Mouse (Mus musculus): ENCODE measurements around the gene Krba1. TPM values are rescaled to one million over a fixed set of nuclear protein-coding genes. Genes with fewer than 3 reads are reported as not detected.
A peak's percentile ranks its signal among the peaks of the same experiment; 100 is the strongest.

The Krba1 gene
- polyA plus RNA-seq (2014; fragmentation: Nextera tagmentation; extraction: Ambion mirVana), result 14.4 and 16.5 TPM in 2 replicates

- peak within 1 kb of the TSS; percentile 56 to 85 for H3K27ac ChIP-seq (replicated peaks in 1 of 2; ENCODE audit: control insufficient read depth in 1 of 2, insufficient read depth in 1 of 2, low read depth in 2 of 2, low read length in 2 of 2)
- H3K36me3 ChIP-seq (ENCODE audit: control insufficient read depth, insufficient read depth, low read length), result 0 out of 2 replicates have a peak, but pooled peaks cover 3% of the 10 kb centered on the region
- peak within 1 kb of the TSS; percentile 77 for H3K4me2 ChIP-seq (ENCODE audit: low read length)
- no peaks in the 10 kb centered on the region for H3K9me3 ChIP-seq (ENCODE audit: control insufficient read depth, low read length)
- peak; percentile 86 for ATAC-seq (ENCODE audit: insufficient number of reproducible peaks, insufficient read depth, low FRiP score, low read depth)
- H3K4me1 ChIP-seq (ENCODE audit: control insufficient read depth in 2 of 2, insufficient read depth in 2 of 2, low read length in 2 of 2), result peaks cover 11 to 37% of the 10 kb centered on the region in 2 experiments
- no peaks in the 10 kb centered on the region for H3K27me3 ChIP-seq (ENCODE audit: control insufficient read depth, insufficient read depth, low read length)
- peak within 1 kb of the TSS; percentile 88 for H3K9ac ChIP-seq (ENCODE audit: low read length)
- peak within 1 kb of the TSS; percentile 74 to 87 for H3K4me3 ChIP-seq (ENCODE audit: control insufficient read depth in 1 of 2, insufficient read depth in 1 of 2, low read depth in 1 of 2, low read length in 2 of 2)
- 1% methylated on average over 64 of the region's 65 CpGs for WGBS
Observed at GRCm38 (mm10) chr6:48395105-48396007, at the start of gene Krba1. Gene Krba1 (plus strand): TSS chr6:48395586.

DNA sequence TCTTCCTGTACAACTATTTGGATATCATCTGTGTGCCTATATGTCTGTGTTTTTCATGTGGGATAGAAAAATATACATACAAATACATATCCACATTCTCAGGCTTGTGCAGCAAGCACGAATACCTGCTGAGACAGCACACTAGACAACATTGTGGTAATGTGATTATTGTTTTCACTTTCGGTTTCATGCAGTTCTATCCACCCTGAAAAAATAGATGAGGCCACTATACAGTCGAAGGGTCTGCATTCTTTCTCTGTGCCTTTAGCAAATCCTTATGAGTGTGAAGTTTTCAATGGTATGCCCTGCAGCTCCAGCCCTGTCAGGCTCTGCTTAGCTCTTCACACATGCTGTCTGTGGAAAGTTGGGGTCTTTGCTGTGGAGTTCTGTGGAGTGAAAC is 36.5 kb upstream of the Krba1 start:
- no peaks in the 10 kb centered on the region for H3K36me3 ChIP-seq (ENCODE audit: control insufficient read depth, insufficient read depth, low read length)
- no peak overlapping the region for H3K27ac ChIP-seq (replicated peaks in 1 of 2; ENCODE audit: control insufficient read depth in 1 of 2, insufficient read depth in 1 of 2, low read depth in 2 of 2, low read length in 2 of 2)
- no peak overlapping the region for H3K4me3 ChIP-seq (ENCODE audit: control insufficient read depth in 1 of 2, insufficient read depth in 1 of 2, low read depth in 1 of 2, low read length in 2 of 2)
- H3K4me2 ChIP-seq (ENCODE audit: low read length), result no peak overlapping the region
- H3K4me1 ChIP-seq (ENCODE audit: control insufficient read depth in 2 of 2, insufficient read depth in 2 of 2, low read length in 2 of 2), result no peaks in the 10 kb centered on the region
- ATAC-seq (ENCODE audit: insufficient number of reproducible peaks, insufficient read depth, low FRiP score, low read depth), result no peak
- no peaks in the 10 kb centered on the region for H3K9me3 ChIP-seq (ENCODE audit: control insufficient read depth, low read length)
- no peaks in the 10 kb centered on the region for H3K27me3 ChIP-seq (ENCODE audit: control insufficient read depth, insufficient read depth, low read length)
- WGBS, result 66% methylated on average over 3 of the region's 3 CpGs
- H3K9ac ChIP-seq (ENCODE audit: low read length), result no peak overlapping the region

DNA sequence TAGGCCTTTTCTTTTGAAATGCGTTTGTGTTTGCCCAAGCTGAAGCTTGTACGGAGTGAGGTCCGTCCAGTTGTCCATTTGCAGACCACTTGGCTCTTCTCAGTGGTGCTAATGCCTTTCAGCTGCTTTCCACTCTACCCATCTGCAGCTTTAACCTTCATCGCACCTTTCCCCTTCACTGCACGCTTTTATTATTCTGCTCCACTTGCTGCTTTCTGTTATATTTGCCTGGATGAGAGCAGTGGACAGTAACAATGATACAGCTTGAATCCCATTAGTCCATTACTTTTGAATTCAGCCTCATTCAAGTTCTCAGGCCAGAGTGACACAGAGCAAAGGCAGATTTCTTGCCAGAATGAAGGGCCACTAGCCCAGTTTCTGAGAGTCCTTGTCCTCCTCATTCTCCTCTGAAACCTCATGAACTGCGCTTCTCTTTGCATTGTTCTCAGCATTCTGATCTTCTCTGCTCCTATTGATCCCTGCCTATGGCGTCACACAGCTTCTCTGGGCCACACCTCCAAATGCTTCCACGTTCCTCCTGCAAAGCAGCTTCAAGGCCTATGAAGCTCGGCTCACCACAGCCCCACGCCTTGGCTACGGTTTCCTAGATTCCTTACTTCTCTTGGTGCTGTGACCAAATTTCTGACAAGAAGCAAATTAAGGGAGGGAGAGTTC is 28.9 kb upstream of the Krba1 start:
- no peaks in the 10 kb centered on the region for H3K4me1 ChIP-seq (ENCODE audit: control insufficient read depth in 2 of 2, insufficient read depth in 2 of 2, low read length in 2 of 2)
- no peak overlapping the region for H3K27ac ChIP-seq (replicated peaks in 1 of 2; ENCODE audit: control insufficient read depth in 1 of 2, insufficient read depth in 1 of 2, low read depth in 2 of 2, low read length in 2 of 2)
- H3K9ac ChIP-seq (ENCODE audit: low read length), result no peak overlapping the region
- H3K36me3 ChIP-seq (ENCODE audit: control insufficient read depth, insufficient read depth, low read length), result no peaks in the 10 kb centered on the region
- H3K4me3 ChIP-seq (ENCODE audit: control insufficient read depth in 1 of 2, insufficient read depth in 1 of 2, low read depth in 1 of 2, low read length in 2 of 2), result no peak overlapping the region
- no peaks in the 10 kb centered on the region for H3K27me3 ChIP-seq (ENCODE audit: control insufficient read depth, insufficient read depth, low read length)
- ATAC-seq (ENCODE audit: insufficient number of reproducible peaks, insufficient read depth, low FRiP score, low read depth), result no peak
- WGBS, result 69% methylated on average over 11 of the region's 11 CpGs
- H3K9me3 ChIP-seq (ENCODE audit: control insufficient read depth, low read length), result no peaks in the 10 kb centered on the region
- no peak overlapping the region for H3K4me2 ChIP-seq (ENCODE audit: low read length)

DNA sequence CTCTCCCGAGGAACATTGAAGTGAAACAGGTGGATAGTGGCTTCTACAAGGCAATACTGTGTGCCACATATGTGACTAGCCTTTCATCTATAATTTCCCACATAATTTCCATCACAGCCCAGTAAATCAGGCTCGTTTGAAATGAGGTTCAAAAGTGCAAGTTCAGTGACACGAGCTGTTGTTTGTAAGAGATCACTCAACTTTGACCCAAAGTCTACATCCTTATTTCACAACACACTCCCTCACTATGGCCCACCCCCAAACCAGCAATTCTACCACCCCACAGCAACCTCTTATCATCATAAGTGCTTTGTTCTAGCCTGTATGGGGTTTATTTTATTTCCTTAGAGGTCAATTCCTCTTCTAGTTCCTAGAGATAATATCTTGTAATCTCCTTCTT is 7.2 kb upstream of the Krba1 start:
- H3K9me3 ChIP-seq (ENCODE audit: control insufficient read depth, low read length), result 0 out of 2 replicates have a peak, but pooled peaks cover 7% of the 10 kb centered on the region
- H3K4me3 ChIP-seq (ENCODE audit: control insufficient read depth in 1 of 2, insufficient read depth in 1 of 2, low read depth in 1 of 2, low read length in 2 of 2), result no peak overlapping the region
- no peak overlapping the region for H3K27ac ChIP-seq (replicated peaks in 1 of 2; ENCODE audit: control insufficient read depth in 1 of 2, insufficient read depth in 1 of 2, low read depth in 2 of 2, low read length in 2 of 2)
- H3K36me3 ChIP-seq (ENCODE audit: control insufficient read depth, insufficient read depth, low read length), result no peaks in the 10 kb centered on the region
- H3K4me2 ChIP-seq (ENCODE audit: low read length), result no peak overlapping the region
- WGBS, result 49% methylated on average over 3 of the region's 3 CpGs
- no peaks in the 10 kb centered on the region for H3K27me3 ChIP-seq (ENCODE audit: control insufficient read depth, insufficient read depth, low read length)
- no peaks in the 10 kb centered on the region for H3K4me1 ChIP-seq (ENCODE audit: control insufficient read depth in 2 of 2, insufficient read depth in 2 of 2, low read length in 2 of 2)
- ATAC-seq (ENCODE audit: insufficient number of reproducible peaks, insufficient read depth, low FRiP score, low read depth), result no peak
- no peak overlapping the region for H3K9ac ChIP-seq (ENCODE audit: low read length)

GRCm38 (mm10) chr6:48393811-48394210 is 1.6 kb upstream of the Krba1 start:
- Histone ChIP-seq H3K4me2 (ENCODE audit: low read length) (no peak overlapping the region), H3K9me3 (ENCODE audit: control insufficient read depth, low read length) (no peaks in the 10 kb centered on the region), H3K36me3 (ENCODE audit: control insufficient read depth, insufficient read depth, low read length) (no peaks in the 10 kb centered on the region), H3K4me3 (ENCODE audit: control insufficient read depth in 1 of 2, insufficient read depth in 1 of 2, low read depth in 1 of 2, low read length in 2 of 2) (no peak overlapping the region), H3K27me3 (ENCODE audit: control insufficient read depth, insufficient read depth, low read length) (no peaks in the 10 kb centered on the region), H3K27ac (replicated peaks in 1 of 2; ENCODE audit: control insufficient read depth in 1 of 2, insufficient read depth in 1 of 2, low read depth in 2 of 2, low read length in 2 of 2) (no peak overlapping the region), H3K9ac (ENCODE audit: low read length) (no peak overlapping the region), H3K4me1 (ENCODE audit: control insufficient read depth in 2 of 2, insufficient read depth in 2 of 2, low read length in 2 of 2) (peaks cover 6 to 24% of the 10 kb centered on the region in 2 experiments)
- no peak for ATAC-seq (ENCODE audit: insufficient number of reproducible peaks, insufficient read depth, low FRiP score, low read depth)

- no peaks in the 10 kb centered on the region for H3K27me3 ChIP-seq (ENCODE audit: control insufficient read depth, insufficient read depth, low read length)
- 0 out of 2 replicates have a peak, but pooled peaks cover 3% of the 10 kb centered on the region for H3K36me3 ChIP-seq (ENCODE audit: control insufficient read depth, insufficient read depth, low read length)
- no peak for ATAC-seq (ENCODE audit: insufficient number of reproducible peaks, insufficient read depth, low FRiP score, low read depth)
- peak overlapping the region; percentile 56 to 85 for H3K27ac ChIP-seq (replicated peaks in 1 of 2; ENCODE audit: control insufficient read depth in 1 of 2, insufficient read depth in 1 of 2, low read depth in 2 of 2, low read length in 2 of 2)
- H3K9ac ChIP-seq (ENCODE audit: low read length), result peak overlapping the region; percentile 88
- 27% methylated on average over 15 of the region's 15 CpGs for WGBS
- H3K9me3 ChIP-seq (ENCODE audit: control insufficient read depth, low read length), result no peaks in the 10 kb centered on the region
- H3K4me1 ChIP-seq (ENCODE audit: control insufficient read depth in 2 of 2, insufficient read depth in 2 of 2, low read length in 2 of 2), result peaks cover 13 to 37% of the 10 kb centered on the region in 2 experiments
- H3K4me3 ChIP-seq (ENCODE audit: control insufficient read depth in 1 of 2, insufficient read depth in 1 of 2, low read depth in 1 of 2, low read length in 2 of 2), result peak overlapping the region; percentile 74 to 87
- peak overlapping the region; percentile 77 for H3K4me2 ChIP-seq (ENCODE audit: low read length)
Observed at GRCm38 (mm10) chr6:48396008-48396595, 716 bp downstream of the Krba1 start.

DNA sequence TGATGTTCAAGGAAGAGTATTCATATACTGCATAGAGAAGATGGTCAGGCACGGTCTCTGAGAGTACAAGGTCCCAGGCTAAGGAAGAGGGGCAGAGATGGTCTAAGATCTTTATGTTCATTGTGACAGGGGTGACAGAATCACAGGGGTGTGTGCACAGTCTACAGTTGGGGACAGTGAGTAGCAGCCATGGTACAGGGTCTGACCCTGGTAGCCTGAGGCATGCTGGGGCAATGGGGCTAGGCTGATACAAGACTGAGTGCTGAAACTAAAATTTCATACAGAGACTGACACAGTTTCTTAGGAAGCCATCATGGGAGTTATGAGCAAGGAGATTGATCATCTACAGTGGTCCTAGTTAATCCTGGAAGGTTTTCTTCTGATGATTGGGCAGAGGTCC is 1.3 kb downstream of the Krba1 start:
- Histone ChIP-seq H3K4me3 (ENCODE audit: control insufficient read depth in 1 of 2, insufficient read depth in 1 of 2, low read depth in 1 of 2, low read length in 2 of 2) (peak overlapping the region in 1 of 2 experiments; percentile 74; a peak in 2 of 4 replicates), H3K4me2 (ENCODE audit: low read length) (peak overlapping the region; percentile 77), H3K27me3 (ENCODE audit: control insufficient read depth, insufficient read depth, low read length) (no peaks in the 10 kb centered on the region), H3K36me3 (ENCODE audit: control insufficient read depth, insufficient read depth, low read length) (0 out of 2 replicates have a peak, but pooled peaks cover 3% of the 10 kb centered on the region), H3K27ac (replicated peaks in 1 of 2; ENCODE audit: control insufficient read depth in 1 of 2, insufficient read depth in 1 of 2, low read depth in 2 of 2, low read length in 2 of 2) (peak overlapping the region; percentile 84 to 85), H3K9me3 (ENCODE audit: control insufficient read depth, low read length) (no peaks in the 10 kb centered on the region), H3K9ac (ENCODE audit: low read length) (peak overlapping the region; percentile 88), H3K4me1 (ENCODE audit: control insufficient read depth in 2 of 2, insufficient read depth in 2 of 2, low read length in 2 of 2) (peaks cover 13 to 37% of the 10 kb centered on the region in 2 experiments)
- 86% methylated on average over 1 of the region's 1 CpGs for WGBS
- no peak for ATAC-seq (ENCODE audit: insufficient number of reproducible peaks, insufficient read depth, low FRiP score, low read depth)
